Mouse (Mus musculus) kidney, postnatal 14 days (tissue): Measurements from ENCODE around the gene Nop9.

Experiments
- DNase-seq: peaks from one replicate; pipeline ENCODE4 v3.0.0; 2022; ENCODE audit warnings: mixed read lengths

The Nop9 gene

DNA sequence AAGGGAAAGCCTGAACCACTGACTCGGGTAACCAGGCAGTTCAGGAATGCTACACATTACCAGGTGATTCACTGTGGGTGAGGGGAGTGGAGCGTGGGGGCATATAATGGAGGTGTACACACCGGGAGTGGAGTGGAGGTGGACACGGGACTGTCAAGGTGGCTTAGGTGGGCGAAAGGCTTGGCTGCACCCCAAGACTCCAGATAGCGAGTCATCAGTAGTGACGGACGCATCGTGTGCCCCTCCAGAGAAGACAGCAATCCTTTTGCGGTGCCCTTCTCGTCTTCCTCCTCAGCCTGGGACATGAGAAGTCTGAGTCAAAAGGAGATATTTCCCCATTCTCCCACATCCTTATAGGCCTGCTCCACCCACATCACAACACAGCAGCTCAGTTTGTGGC, 32.3 kb downstream of the Nop9 start:
- DNase-seq: no peak

- no peak for DNase-seq
Measured at GRCm38 (mm10) chr14:55778686-55779085, 33.2 kb downstream of the Nop9 start.

DNA sequence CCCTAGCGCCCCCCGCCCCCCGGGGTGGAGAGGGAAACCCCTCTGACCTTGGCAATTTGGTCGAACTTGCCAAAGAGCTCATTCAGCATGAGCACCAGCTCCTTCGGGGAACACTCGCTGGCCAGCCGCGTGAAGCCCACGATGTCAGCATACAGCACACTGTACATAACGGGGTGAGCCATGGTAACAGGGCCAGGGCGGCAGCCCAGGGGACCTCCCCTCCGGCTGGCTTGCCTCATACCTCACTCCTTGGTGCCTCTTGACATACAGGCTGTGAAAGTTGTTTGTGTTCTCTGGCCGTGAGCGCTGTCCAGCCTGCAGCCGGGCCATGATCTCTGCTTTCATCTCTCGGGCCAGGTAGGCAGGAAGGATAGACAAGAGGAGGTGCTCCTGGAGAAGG, 34.2 kb downstream of the Nop9 start:
- no peak for DNase-seq

DNA sequence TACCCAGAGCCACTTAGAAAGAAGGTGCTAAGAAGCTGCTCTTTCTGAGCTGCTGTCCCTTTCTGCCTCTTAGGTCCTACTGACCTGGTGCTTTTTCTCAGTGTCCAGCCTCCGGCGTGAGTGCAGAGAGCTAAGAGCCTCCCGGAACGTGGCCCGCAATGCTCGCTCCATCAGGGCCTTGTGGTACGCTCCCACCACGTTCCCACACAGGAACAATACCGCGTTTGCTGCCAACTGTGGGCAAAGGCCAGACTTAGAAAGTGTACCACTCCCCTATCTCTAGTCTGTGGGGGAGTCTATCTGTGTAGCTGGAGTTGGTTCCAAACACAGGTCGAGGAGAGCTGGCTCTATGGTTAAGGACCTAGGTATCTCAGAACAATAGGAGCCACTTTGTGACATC, 35.2 kb downstream of the Nop9 start:
- DNase-seq: no peak

DNA sequence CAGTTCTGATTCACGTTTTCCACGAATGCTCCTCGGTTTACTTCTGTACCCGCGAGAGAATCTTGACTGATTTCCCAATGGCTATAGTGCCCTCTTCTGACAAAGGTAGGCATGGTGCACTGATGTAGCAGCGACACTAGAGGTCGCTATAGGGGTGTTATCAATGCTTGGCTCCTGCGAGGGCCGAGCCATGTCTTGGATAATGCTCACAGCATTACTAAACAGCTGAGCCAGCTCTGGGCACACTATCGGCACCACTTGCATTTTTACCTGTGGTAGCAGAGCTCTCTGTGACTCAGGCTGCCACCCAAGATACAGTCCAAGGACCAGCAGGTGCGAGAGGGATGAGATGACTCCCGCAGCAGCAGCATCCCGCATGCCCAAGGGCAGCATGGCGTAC, 35.8 kb downstream of the Nop9 start:
- DNase-seq: peak; percentile 81

- no peak for DNase-seq
Measured at GRCm38 (mm10) chr14:55782361-55782960, 37.0 kb downstream of the Nop9 start.

DNA sequence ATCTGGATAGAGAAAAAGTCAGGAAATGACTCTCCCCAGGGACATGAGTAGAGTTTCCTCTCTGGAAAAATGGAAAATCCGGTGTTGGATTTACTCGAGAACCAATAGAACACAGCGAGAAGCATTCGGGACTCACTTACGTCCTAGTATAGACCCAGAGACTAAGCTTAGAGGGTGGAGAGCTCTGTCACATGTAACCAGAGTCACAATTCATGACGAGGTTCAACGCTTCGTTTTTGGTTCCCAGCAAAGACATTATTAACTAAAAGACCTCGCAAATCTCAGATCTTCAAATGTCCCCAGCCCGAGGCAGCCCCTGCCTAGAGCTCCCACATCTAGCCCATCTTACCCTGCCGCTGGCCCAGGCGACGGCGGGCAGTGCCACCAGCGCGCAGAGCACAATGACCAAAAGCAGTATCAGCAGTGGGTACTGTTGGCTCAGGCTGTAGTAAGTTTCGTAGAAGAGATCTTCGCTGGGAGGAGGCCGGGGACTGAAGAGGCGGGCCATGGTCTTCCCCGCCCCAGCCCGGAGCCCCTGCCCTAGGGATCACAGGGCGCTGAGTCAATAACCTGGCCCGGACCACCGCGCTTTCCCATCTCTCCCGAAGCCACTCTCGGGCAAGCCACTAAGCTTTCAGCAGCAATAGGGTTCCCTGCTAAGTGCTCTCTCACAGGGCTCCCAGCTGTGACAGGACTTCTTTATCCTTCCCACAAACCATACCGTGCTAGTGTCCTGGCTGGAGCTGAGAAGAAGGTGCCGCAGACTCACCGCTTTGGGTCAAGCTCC, 37.9 kb downstream of the Nop9 start:
- DNase-seq: peak; percentile 66

GRCm38 (mm10) chr14:55783958-55784235, 38.4 kb downstream of the Nop9 start, which contains the start of gene Adcy4:
Gene Adcy4, minus strand, starts transcription at chr14:55784095.
- peak; percentile 48 for DNase-seq

DNA sequence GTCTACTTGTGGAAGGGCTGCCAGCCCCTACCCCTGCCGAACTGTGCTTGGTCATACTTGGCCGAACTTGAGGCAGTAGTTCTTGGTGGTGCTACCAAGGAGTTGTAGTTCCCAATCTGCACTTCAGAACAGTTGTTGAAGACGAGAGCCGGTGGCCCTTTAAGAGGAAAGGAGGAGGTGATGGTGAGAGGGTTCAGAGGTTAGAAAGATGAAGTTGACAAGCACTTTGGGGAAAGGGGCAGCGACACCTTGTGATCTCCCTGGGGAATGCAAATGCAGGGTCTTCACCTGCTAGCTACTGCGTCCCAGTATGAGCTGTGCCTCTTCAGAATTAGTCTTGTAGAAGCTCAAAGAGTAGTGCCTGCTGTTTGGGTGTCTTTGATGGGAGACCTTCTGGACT, 39.7 kb downstream of the Nop9 start:
- DNase-seq: peak; percentile 12

DNA sequence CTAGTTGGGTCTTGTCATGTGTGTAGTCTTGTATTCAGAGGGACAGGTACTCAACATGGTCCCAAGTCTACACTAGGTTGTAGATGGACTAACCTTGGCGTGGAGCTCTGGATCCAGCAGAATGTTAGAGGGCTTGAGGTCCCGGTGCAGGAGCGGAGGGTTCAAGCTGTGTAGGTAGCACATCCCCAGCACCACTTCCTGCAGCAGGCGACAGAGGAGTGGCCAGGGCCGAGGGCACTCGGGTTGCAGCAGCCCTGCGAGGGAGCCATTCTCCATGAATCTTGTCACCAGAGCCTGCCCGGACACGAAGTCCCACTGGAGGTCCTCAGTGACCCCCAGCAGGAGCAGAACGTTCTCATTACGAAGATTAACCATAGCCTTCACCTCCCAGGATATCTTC, 42.2 kb downstream of the Nop9 start:
- no peak for DNase-seq

- DNase-seq: peak; percentile 45
Measured at GRCm38 (mm10) chr14:55788256-55789050, 43.0 kb downstream of the Nop9 start, which contains the start of gene Ripk3. Gene Ripk3, minus strand, starts transcription at chr14:55788865.

DNA sequence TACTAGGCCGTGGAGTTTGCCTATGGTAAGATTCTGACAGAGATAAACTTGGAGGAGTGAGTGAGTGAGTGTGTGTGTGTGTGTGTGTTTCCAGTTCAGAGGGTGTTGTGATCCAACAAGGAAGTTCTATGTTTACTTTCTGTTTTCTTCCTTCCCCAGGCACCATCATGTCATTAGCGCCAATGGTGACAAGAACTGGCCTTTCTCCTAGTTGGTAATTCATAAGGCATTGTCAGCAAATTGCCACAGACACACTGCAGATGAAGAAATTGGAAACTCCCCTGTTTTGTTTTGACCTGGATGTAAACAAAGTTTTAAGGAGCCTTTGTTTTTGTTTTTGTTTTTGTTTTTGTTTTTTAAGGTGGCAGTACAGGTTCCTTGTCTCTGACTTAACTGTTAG, 48.0 kb downstream of the Nop9 start:
- peak; percentile 0 for DNase-seq

DNA sequence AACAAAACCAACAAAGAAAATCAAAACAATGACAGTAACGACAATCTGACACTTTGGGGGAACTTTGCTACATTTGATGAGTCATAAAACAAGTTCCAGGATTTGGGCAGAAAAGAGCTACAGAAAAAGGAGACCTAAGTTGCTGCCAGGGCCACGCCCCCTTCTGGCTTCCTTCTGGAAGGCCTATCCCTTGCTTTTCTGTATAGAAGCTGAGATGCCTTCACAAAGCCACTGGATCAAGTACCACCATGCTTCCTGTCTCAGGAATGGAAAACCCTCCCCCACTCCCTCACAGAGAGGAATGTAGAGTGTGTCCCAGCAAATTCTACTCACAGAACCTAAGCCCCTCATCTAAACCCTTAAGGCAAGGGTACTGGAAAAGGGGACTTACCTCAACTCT, 48.5 kb downstream of the Nop9 start:
- peak; percentile 2 for DNase-seq

- DNase-seq: peak; percentile 1
Measured at GRCm38 (mm10) chr14:55795380-55796163, 50.1 kb downstream of the Nop9 start.
